Mouse (Mus musculus) gastrocnemius, adult 2 months (tissue): ENCODE data around the gene Klhl22. TPM values are rescaled to one million over a fixed set of nuclear protein-coding genes. Genes with fewer than 3 reads are reported as not detected.
A peak's percentile ranks its signal among the peaks of the same experiment; 100 is the strongest.

ENCODE experiments used
- DNase-seq: peaks from one replicate; pipeline ENCODE4 v3.0.0; 2022
- H3K27ac ChIP-seq: fragments of 200-600 bp; 2 replicates; pipeline ENCODE4 v1.8.1; 2022; ENCODE audit warnings: mild to moderate bottlenecking
- H3K4me3 ChIP-seq: fragments of 200-600 bp; 2 replicates; pipeline ENCODE4 v1.8.1; 2022; ENCODE audit warnings: mild to moderate bottlenecking, moderate library complexity
- CTCF ChIP-seq: fragments of 200-600 bp; IDR thresholded peaks from 2 replicates; pipeline ENCODE4 v1.8.1; 2022; ENCODE audit warnings: antibody characterized with exemption, mild to moderate bottlenecking, moderate library complexity
- intact Hi-C: fragments of 180-260 bp; cut with DNase I; formaldehyde crosslinking; loops from one replicate; pipeline ENCODE4 v1.15.1; 2025
- total RNA-seq, 2 experiments: library from RNA; stranded (reverse); gene quantifications; 2 replicates each; pipeline ENCODE4 v1.2.3; 2021

Gene Klhl22
- total RNA-seq, 2 experiments from 2014 or later, result 20.5 to 23.6 TPM

DNA sequence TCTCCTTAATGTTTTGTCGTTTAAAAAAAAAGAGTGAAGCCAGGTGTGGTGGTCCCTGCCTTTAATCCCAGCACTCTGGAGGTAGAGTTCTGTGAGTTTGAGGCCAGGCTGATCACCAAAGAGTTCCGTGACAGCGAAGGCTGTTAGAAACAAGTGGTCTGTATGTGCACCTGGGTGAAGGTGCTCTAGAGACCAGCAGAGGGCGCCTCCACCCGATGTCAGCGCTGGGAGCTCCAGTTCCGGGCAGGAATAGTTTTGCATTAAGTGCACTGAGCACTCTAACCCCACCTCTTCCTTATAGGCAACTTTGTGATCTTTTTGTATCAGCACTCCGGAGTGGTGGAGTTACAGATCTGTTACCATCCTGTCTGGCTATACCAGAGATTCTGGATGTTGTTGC, 1.2 kb downstream of the Klhl22 start:
- intact Hi-C loops, result loop anchor here (5.0 kb wide), 1 partner anchor 52 kb away; no protein-coding TSS in a partner anchor
- Histone ChIP-seq H3K4me3 (peak overlapping the region; percentile 74), H3K27ac (no peak overlapping the region)
- peak; percentile 38 for DNase-seq
- TF ChIP-seq CTCF, result peak; percentile 68

- no peak overlapping the region for H3K4me3 ChIP-seq
- intact Hi-C loops, result loop anchor here (5.0 kb wide), 1 partner anchor 51 kb away; no protein-coding TSS in a partner anchor
Observed at GRCm38 (mm10) chr16:17761074-17761473, 1.7 kb downstream of the Klhl22 start.

DNA sequence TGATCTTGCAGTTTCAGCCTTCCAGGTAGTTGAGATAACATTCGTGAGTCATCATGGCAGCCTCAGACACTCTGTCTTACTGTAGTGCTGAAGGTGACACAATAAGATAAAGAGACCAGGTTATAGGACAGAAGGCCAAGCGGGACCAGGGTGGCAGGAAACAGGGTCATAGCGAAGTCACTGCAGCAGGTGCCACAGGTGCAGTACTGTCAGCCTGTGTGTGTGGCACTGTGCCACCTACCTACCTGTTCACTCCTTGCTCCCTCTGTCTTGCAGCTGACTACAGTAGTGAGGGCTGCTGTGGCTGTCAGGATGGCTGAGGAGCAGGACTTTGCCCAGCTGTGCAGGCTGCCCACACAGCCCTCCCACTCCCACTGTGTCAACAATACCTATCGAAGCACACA, 4.7 kb downstream of the Klhl22 start:
- no peak for DNase-seq
- intact Hi-C loops, result loop anchor here (5.0 kb wide), 1 partner anchor 48 kb away; no protein-coding TSS in a partner anchor
- Histone ChIP-seq H3K4me3 (no peak overlapping the region), H3K27ac (no peak overlapping the region)
- no peak for TF ChIP-seq CTCF

More at GRCm38 (mm10) chr16:17761074-17761473, 1.7 kb downstream of the Klhl22 start:
- no peak for TF ChIP-seq CTCF
- no peak for DNase-seq
- no peak overlapping the region for H3K27ac ChIP-seq

GRCm38 (mm10) chr16:17768834-17769233, 9.4 kb downstream of the Klhl22 start:
- Histone ChIP-seq H3K4me3 (no peak overlapping the region), H3K27ac (peak overlapping the region; percentile 24; the same call in 1 of the 2 replicates)
- intact Hi-C loops, result no loop called here
- no peak for TF ChIP-seq CTCF
- DNase-seq, result peak; percentile 48

- intact Hi-C loops, result no loop called here
- DNase-seq, result peak; percentile 41
- no peak overlapping the region for H3K4me3 ChIP-seq
- H3K27ac ChIP-seq, result no peak overlapping the region
- TF ChIP-seq CTCF, result peak; percentile 48
Observed at GRCm38 (mm10) chr16:17771117-17771865, 11.9 kb downstream of the Klhl22 start.

GRCm38 (mm10) chr16:17776828-17777227, 17.4 kb downstream of the Klhl22 start:
- TF ChIP-seq CTCF, result peak; percentile 59
- intact Hi-C loops, result no loop called here
- H3K27ac ChIP-seq, result no peak overlapping the region
- H3K4me3 ChIP-seq, result no peak overlapping the region
- no peak for DNase-seq

DNA sequence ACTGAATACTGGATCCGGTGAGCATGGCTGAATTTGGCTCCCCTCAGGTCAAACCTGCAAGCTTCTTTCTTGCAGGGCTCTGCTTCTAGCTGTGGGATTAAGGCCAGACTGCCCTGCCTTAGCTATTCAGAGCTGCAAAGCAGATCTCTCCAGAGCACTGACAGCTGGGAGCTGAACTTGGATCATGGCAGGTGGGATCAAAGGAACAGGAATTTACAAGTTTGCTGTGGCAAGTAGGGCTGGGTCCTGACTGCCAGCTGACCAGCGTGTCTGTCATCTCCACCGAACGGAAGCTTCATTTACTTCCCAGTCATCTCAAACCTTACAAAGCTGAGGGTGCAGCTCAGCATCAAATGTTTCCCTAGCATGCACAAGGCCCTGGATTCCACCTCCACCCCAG, 18.8 kb downstream of the Klhl22 start:
- Histone ChIP-seq H3K4me3 (no peak overlapping the region), H3K27ac (no peak overlapping the region)
- intact Hi-C loops, result no loop called here
- no peak for DNase-seq
- no peak for TF ChIP-seq CTCF

- intact Hi-C loops, result no loop called here
Observed at GRCm38 (mm10) chr16:17779692-17780091, 20.3 kb downstream of the Klhl22 start.

DNA sequence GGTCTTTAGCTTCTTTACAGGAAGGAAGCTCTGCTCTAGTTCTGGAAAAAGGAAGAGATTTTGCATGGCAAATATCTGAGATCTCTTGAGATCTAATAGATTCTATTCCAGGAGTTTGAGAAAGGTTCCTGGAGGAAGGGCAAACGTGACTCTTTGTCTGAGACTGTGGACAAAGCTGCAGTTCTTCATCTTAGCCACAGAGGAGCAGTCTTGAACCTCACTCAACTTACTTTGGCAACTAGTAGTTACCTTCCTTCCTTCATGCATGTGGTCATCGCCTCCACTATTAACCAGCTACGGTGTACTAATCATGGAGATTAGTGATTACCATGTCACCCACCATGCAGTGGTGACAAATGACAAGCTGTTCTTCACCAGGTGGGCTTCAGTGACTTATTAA, 25.9 kb downstream of the Klhl22 start:
- intact Hi-C loops, result no loop called here
- peak; percentile 62 for TF ChIP-seq CTCF
- H3K4me3 ChIP-seq, result no peak overlapping the region
- DNase-seq, result no peak
- H3K27ac ChIP-seq, result no peak overlapping the region

More at GRCm38 (mm10) chr16:17779692-17780091, 20.3 kb downstream of the Klhl22 start:
- H3K27ac ChIP-seq, result no peak overlapping the region
- no peak for TF ChIP-seq CTCF
- no peak overlapping the region for H3K4me3 ChIP-seq
- no peak for DNase-seq

DNA sequence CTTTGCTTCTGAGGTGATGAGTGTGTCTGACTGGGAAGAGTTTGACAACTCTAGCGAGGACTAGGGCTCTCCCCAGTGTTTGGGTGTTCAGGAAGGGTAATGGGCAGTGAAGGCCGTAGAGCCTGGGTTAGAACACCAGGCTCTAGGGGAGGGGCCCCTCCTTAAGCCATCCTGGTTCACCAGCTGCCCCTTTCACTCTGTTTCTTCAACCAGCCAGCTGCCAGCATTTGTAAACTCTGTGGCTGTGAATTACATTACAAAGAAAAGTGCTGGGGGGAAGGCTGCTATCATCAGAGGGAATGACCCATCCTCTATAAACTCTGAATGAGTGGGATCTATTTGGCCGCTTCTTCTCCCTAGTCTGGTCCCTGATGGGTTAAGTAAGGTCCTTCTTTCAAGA, 33.3 kb downstream of the Klhl22 start:
- intact Hi-C loops, result no loop called here
- Histone ChIP-seq H3K27ac (no peak overlapping the region), H3K4me3 (no peak overlapping the region)
- no peak for TF ChIP-seq CTCF
- no peak for DNase-seq

GRCm38 (mm10) chr16:17794047-17794446, 34.6 kb downstream of the Klhl22 start:
- no peak overlapping the region for H3K27ac ChIP-seq
- no peak for DNase-seq
- no peak for TF ChIP-seq CTCF
- intact Hi-C loops, result no loop called here
- no peak overlapping the region for H3K4me3 ChIP-seq

GRCm38 (mm10) chr16:17795643-17796042, 36.2 kb downstream of the Klhl22 start:
- no peak for DNase-seq
- intact Hi-C loops, result no loop called here
- TF ChIP-seq CTCF, result no peak
- no peak overlapping the region for H3K4me3 ChIP-seq
- no peak overlapping the region for H3K27ac ChIP-seq

GRCm38 (mm10) chr16:17796519-17796918, 37.1 kb downstream of the Klhl22 start:
- no peak for DNase-seq
- intact Hi-C loops, result no loop called here
- Histone ChIP-seq H3K27ac (peak overlapping the region; percentile 55), H3K4me3 (peak overlapping the region; percentile 70)
- no peak for TF ChIP-seq CTCF
